Mouse (Mus musculus) testis, adult 2 months (tissue): ENCODE measurements around the gene Spon1. TPM values are rescaled to one million over a fixed set of nuclear protein-coding genes. Genes with fewer than 3 reads are reported as not detected.

Experiments used
- H3K27ac ChIP-seq: fragments of 200-500 bp; 2 replicates; pipeline ENCODE4 v1.5.1; 2012; ENCODE audit warnings: low read depth, low read length; ENCODE audit not compliant: control insufficient read depth, insufficient read depth
- H3K27me3 ChIP-seq: fragments of 200-500 bp; 2 replicates; pipeline ENCODE4 v1.6.1; 2012; ENCODE audit warnings: mild to moderate bottlenecking, low read length, moderate library complexity; ENCODE audit not compliant: control insufficient read depth, insufficient read depth
- H3K36me3 ChIP-seq: fragments of 200-500 bp; 2 replicates; pipeline ENCODE4 v1.6.1; 2012; ENCODE audit warnings: mild to moderate bottlenecking, low read length; ENCODE audit not compliant: control insufficient read depth, insufficient read depth
- H3K4me1 ChIP-seq: fragments of 200-500 bp; 2 replicates; pipeline ENCODE4 v1.6.1; 2012; ENCODE audit warnings: low read length; ENCODE audit not compliant: control insufficient read depth, insufficient read depth
- H3K4me3 ChIP-seq: fragments of 200-500 bp; 2 replicates; pipeline ENCODE4 v1.5.1; 2012; ENCODE audit warnings: low read depth, mild to moderate bottlenecking, low read length, moderate library complexity, mixed read lengths; ENCODE audit not compliant: control insufficient read depth
- CTCF ChIP-seq: fragments of 200-500 bp; IDR thresholded peaks from 2 replicates; pipeline ENCODE4 v1.5.1; 2012; ENCODE audit warnings: low read depth, mild to moderate bottlenecking, inconsistent platforms, low read length, moderate library complexity; ENCODE audit not compliant: control insufficient read depth, insufficient read depth, insufficient replicate concordance
- POLR2A ChIP-seq: fragments of 200-500 bp; IDR thresholded peaks from 2 replicates; pipeline ENCODE4 v1.6.1; 2012; ENCODE audit warnings: low read depth, mild to moderate bottlenecking, inconsistent platforms, low read length, moderate library complexity; ENCODE audit not compliant: control insufficient read depth
- polyA plus RNA-seq: library from polyadenylated mRNA; depleted of rRNA; stranded (reverse); fragments of >200 nt; gene quantifications from 2 replicates; pipeline ENCODE4 v1.2.3, GENCODE M21; 2012

Gene Spon1
- polyA plus RNA-seq, 1 experiment, result 3.6 TPM

DNA sequence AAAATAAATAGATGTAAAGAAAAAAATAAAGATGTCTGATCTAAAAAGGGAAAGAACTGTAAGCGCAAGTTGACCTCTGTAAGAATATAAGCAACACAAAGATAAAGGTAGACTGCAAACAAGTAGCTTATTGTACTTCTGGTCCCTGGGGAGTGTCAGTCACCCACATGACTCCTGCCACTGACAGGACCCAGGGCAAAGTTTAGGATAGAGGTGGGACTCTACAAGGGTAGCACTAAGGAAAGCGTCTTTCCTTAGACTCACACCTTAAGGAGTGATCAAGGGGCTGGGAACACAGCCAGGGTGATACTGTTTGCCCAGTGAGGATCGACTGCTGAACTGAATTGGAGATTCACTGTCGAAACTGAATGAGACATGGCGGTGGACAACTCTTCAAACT is 323.1 kb downstream of the Spon1 start:
- no peaks in the 10 kb centered on the region for H3K4me1 ChIP-seq
- TF ChIP-seq POLR2A, result no peak
- H3K4me3 ChIP-seq, result no peak overlapping the region
- H3K27ac ChIP-seq, result no peak overlapping the region
- H3K36me3 ChIP-seq, result no peaks in the 10 kb centered on the region
- H3K27me3 ChIP-seq, result no peaks in the 10 kb centered on the region

DNA sequence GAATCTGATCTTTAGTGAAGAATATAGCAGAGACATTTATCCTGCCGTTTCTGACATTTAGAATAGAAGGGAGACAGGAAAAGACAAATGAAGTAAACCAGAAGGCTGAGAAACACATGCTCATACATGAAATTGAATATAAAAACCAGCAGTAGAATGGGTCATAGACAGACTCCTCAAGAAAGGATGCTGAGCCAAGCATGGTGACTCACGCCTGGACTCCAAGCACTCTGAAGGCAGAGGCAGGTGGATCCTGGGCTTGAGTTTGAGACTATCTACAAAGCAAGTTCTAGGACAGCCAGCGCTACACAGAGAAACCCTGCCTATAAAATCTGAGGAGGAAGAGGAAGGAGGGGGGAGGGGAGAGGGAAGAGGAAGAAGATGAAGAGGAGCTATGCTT is 324.4 kb downstream of the Spon1 start:
- H3K36me3 ChIP-seq, result no peaks in the 10 kb centered on the region
- no peak overlapping the region for H3K27ac ChIP-seq
- no peaks in the 10 kb centered on the region for H3K27me3 ChIP-seq
- no peaks in the 10 kb centered on the region for H3K4me1 ChIP-seq
- TF ChIP-seq POLR2A (no peak), CTCF (no peak)
- H3K4me3 ChIP-seq, result no peak overlapping the region

DNA sequence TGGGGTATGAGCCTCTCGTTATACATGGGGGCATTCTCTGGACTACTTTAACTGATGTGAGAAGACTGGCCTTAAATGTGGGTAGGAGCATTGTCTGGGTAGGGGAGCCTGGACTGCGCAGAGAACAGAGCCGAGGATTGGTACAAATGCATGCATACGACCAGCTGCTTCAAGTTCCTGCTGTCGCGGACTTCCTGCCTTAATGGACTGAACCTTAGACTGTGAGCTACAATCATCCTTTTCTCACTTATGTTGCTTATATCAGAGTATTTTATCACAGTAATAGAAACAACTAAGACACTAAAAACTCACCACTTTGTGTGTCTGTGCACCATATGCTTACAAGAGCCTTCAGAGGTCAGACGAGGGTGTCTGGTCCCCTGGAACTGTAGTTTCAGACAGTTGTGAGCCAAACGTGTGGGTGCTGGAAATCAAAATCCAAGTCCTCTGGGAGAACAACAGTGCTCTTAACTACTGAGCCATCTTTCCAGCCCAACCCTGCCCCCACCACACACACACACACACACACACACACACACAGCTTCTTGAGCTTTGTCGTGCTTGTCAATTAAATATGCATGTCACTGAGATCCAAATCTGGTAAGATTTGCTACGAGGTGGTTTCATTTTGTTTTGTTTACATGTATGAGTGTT is 325.2 kb downstream of the Spon1 start:
- H3K4me1 ChIP-seq, result no peaks in the 10 kb centered on the region
- no peak overlapping the region for H3K4me3 ChIP-seq
- TF ChIP-seq POLR2A, result no peak
- TF ChIP-seq CTCF, result no peak
- H3K27ac ChIP-seq, result no peak overlapping the region
- H3K27me3 ChIP-seq, result no peaks in the 10 kb centered on the region
- no peaks in the 10 kb centered on the region for H3K36me3 ChIP-seq
